Mouse (Mus musculus) hindbrain, embryonic 14.5 days (tissue): ENCODE data around the gene Col15a1. TPM values are rescaled to one million over a fixed set of nuclear protein-coding genes. Genes with fewer than 3 reads are reported as not detected.

Experiments
- ATAC-seq: fragments of 200-750 bp; cut with Nextera tagmentation; 2 replicates; pipeline ENCODE4 v1.8.0; 2017; ENCODE audit warnings: moderate number of reproducible peaks, mild to moderate bottlenecking, moderate TSS enrichment, moderate library complexity; ENCODE audit not compliant: low FRiP score
- DNase-seq: peaks from one replicate; pipeline ENCODE4 v3.0.0-alpha.2; 2015; ENCODE audit warnings: low spot score
- H3K27ac ChIP-seq: fragments of 300-500 bp; sonication (generic); 2 replicates; pipeline ENCODE4 v1.5.1; 2014; ENCODE audit warnings: mild to moderate bottlenecking, moderate library complexity
- H3K27me3 ChIP-seq: fragments of 300-500 bp; sonication (generic); 2 replicates; pipeline ENCODE4 v1.6.1; 2014; ENCODE audit warnings: mild to moderate bottlenecking, low read length, mixed read lengths; ENCODE audit not compliant: control insufficient read depth, insufficient read depth
- H3K36me3 ChIP-seq: fragments of 300-500 bp; sonication (generic); replicated peaks from 2 replicates; pipeline ENCODE4 v1.6.1; 2014; ENCODE audit not compliant: control insufficient read depth, insufficient read depth
- H3K4me1 ChIP-seq: fragments of 300-500 bp; sonication (generic); replicated peaks from 2 replicates; pipeline ENCODE4 v1.6.1; 2014; ENCODE audit warnings: antibody characterized with exemption, low read length, mixed read lengths; ENCODE audit not compliant: control insufficient read depth, insufficient read depth
- H3K4me2 ChIP-seq: fragments of 300-500 bp; sonication (generic); replicated peaks from 2 replicates; pipeline ENCODE4 v1.6.1; 2014; ENCODE audit warnings: mild to moderate bottlenecking, moderate library complexity
- H3K4me3 ChIP-seq: fragments of 300-500 bp; sonication (generic); replicated peaks from 2 replicates; pipeline ENCODE4 v1.5.1; 2014; ENCODE audit warnings: mild to moderate bottlenecking, low read length
- H3K9ac ChIP-seq: fragments of 300-500 bp; sonication (generic); 2 replicates; pipeline ENCODE4 v1.6.1; 2014
- H3K9me3 ChIP-seq: fragments of 300-500 bp; sonication (generic); 2 replicates; pipeline ENCODE4 v1.6.1; 2016; ENCODE audit warnings: low read length; ENCODE audit not compliant: control insufficient read depth
- WGBS: fragments of 180-500 bp; shearing (Covaris S2); extraction: QIAGEN DNeasy Blood & Tissue Kit; methylation state at CpG from one replicate; pipeline ENCODE4 v1.1.7; 2014; 5-methylcytosine and 5-hydroxymethylcytosine counted together
- polyA plus RNA-seq: library from polyadenylated mRNA; unstranded; fragments of >200 nt; fragmentation: Nextera tagmentation; extraction: Ambion mirVana; gene quantifications from 2 replicates; pipeline ENCODE4 v1.2.1, GENCODE M21; 2014

Gene Col15a1
- polyA plus RNA-seq = 4.7 and 5.6 TPM in 2 replicates

DNA sequence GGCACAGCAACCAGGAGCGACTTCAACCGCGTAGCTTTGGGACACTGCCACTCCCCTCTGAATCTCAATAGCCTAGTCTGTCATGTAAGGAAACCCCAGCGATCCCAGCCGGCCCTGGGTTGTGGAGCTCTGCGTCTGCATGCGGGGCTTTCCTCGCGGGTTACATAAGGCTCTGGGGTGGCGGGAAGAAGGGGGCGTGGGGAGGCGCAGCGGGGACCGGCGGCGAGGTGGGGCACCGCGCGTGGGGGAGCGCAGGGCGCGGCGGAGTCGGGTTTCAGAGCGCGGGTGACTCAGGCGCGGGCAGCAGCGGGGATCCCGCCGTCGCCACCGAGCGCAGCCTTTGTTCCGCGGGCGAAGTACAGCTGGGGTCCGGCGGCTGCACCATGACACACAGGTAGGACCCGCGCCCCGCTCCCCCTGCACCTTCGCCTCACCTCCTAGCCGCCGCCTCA is at the start of gene Col15a1:
Gene Col15a1, plus strand, starts transcription at position 193 of the 452 bp plus-strand sequence.
- under 1% methylated on average over 41 of the region's 45 CpGs for WGBS
- no peak for DNase-seq
- no peak within 1 kb of the TSS for H3K27ac ChIP-seq

DNA sequence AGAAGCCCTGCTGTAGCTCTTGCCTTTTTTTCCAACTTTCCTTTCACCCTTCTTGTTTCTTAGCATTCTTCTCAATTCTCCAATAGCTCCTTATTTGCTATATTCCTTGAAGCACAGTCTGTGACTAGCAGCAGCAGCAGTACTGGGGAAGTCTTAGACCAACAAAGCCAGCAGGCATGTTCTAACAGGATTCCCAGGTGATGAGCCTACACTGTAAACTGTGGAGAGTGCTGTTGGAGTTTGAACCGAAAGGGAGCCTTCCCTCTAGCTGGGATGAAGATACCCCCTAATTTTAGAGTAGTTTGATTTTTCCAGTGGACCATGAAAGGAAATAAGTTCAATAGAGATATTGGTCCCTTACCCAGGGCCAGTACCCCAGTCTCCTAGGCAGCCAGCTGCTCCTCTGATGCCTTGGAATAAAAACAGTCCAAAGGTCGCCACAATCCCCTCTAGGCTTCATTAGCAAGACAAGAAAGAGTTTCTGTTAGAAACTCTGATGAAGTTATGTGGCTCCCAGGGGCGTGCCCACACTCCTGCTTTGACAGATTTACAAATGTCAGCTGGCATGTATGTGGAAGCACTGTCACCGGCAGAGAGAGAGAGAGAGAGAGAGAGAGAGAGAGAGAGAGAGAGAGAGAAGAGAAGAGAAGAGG is 46.7 kb upstream of the Col15a1 start:
- H3K4me2 ChIP-seq = no peak overlapping the region
- H3K9ac ChIP-seq = no peak overlapping the region
- H3K4me3 ChIP-seq = no peak overlapping the region
- WGBS = 11% methylated on average over 4 of the region's 4 CpGs
- H3K4me1 ChIP-seq = no peaks in the 10 kb centered on the region; the same call in 1 of the 2 replicates
- peaks cover 14% of the 10 kb centered on the region for H3K9me3 ChIP-seq
- 0 out of 2 replicates have a peak, but pooled peaks have one; percentile 14 for ATAC-seq
- no peaks in the 10 kb centered on the region for H3K36me3 ChIP-seq
- H3K27me3 ChIP-seq = no peaks in the 10 kb centered on the region
- no peak for DNase-seq
- no peak overlapping the region for H3K27ac ChIP-seq

More for the DNA sequence above, at the start of gene Col15a1:
- no peaks in the 10 kb centered on the region for H3K36me3 ChIP-seq
- H3K4me1 ChIP-seq = no peaks in the 10 kb centered on the region; the same call in 1 of the 2 replicates
- peaks cover 50% of the 10 kb centered on the region for H3K27me3 ChIP-seq
- ATAC-seq = peak; percentile 72
- no peaks in the 10 kb centered on the region for H3K9me3 ChIP-seq
- peak within 1 kb of the TSS; percentile 60 for H3K9ac ChIP-seq
- peak within 1 kb of the TSS; percentile 80 for H3K4me2 ChIP-seq
- H3K4me3 ChIP-seq = peak within 1 kb of the TSS; percentile 49

DNA sequence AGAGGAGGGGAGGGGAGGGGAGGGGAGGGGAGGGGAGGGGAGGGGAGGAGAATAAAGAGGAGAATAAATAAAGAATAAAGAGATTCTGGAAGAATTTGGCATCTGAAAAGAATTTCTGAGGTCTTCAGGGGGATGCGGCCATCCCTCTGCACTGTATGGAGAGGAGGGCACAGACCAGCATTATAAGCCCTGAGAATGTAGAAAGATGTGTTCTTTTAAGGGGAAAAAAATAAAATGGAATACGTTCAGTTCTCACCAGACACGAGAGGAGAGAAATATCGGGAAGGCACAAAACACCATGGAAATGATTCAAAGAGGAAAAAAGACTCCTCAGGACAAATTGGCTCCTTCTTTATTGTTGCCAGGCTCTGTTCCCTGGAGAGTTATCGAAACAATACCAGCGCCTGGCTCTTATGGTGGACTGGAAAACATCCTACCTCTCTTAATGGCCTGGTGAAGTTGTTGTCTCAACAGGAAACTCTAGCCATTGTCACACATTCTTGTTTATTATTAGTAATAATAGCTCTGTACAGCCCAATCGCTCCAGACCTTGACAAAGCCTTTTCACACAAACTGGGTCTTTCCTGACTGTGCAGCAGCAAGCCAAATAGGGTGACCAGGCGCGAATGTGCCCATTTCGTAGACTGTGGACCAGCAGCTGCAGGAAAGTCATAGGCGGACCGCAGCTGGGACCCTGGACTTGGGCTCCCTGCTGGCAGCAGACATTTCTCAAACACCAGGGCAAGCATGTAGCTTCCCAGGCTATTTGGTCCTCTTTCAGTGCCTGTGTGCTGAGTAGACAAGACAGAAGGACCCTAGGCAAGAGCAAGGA is 46.0 kb upstream of the Col15a1 start:
- Histone ChIP-seq H3K4me1 (no peaks in the 10 kb centered on the region; the same call in 1 of the 2 replicates), H3K27me3 (no peaks in the 10 kb centered on the region), H3K4me2 (no peak overlapping the region), H3K36me3 (no peaks in the 10 kb centered on the region), H3K4me3 (no peak overlapping the region), H3K9ac (no peak overlapping the region), H3K27ac (no peak overlapping the region), H3K9me3 (peaks cover 10% of the 10 kb centered on the region)
- 48% methylated on average over 12 of the region's 12 CpGs for WGBS
- DNase-seq (no peak), ATAC-seq (no peak)

DNA sequence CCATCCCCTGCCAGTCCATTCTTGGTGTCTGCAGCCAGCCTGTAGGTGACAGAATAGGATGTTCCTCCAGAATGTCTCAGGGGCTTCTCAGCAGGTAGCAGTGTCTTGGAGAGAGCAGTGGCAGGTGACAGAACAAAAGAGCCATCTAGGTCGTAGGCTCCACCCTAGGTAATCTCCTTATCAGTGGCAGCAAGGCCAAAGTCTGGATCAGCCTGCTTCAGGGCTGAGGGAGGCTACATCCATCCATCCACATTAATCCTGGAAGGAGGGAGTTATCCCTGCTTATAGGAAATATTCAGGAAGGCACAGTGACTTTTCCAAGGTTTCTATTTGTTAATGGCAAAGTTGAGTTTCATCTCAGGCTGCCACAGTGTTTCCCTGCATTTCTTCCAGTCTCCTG is 35.6 kb upstream of the Col15a1 start:
- H3K4me1 ChIP-seq = no peaks in the 10 kb centered on the region
- H3K9me3 ChIP-seq = no peaks in the 10 kb centered on the region
- WGBS = 62% methylated on average over 1 of the region's 1 CpGs
- H3K27me3 ChIP-seq = no peaks in the 10 kb centered on the region
- DNase-seq (no peak), ATAC-seq (no peak)
- H3K27ac ChIP-seq = no peak overlapping the region
- H3K4me2 ChIP-seq = no peak overlapping the region
- H3K9ac ChIP-seq = no peak overlapping the region
- no peaks in the 10 kb centered on the region for H3K36me3 ChIP-seq
- H3K4me3 ChIP-seq = no peak overlapping the region

DNA sequence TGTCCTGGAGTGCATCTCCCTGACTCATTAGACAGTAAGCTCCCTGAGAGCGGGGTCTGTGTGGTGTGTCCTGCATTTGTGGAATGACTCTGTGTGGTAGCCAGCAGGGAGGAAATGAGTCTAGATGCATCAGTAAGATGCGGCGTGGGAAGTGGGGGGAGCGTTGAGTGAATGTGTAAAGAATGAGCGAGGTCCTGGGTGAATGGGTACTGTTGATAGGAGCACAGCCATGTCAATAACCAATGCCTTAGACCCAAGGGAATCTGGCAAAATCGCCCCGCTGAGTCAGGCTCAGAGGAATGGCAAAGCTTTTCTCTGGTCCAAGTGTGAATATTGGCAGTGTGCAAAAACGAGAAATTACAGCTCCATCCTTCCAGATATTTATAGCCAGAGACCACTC is 30.9 kb upstream of the Col15a1 start:
- Histone ChIP-seq H3K4me2 (no peak overlapping the region), H3K27ac (no peak overlapping the region), H3K36me3 (no peaks in the 10 kb centered on the region), H3K9me3 (no peaks in the 10 kb centered on the region), H3K4me3 (no peak overlapping the region), H3K9ac (no peak overlapping the region), H3K4me1 (no peaks in the 10 kb centered on the region), H3K27me3 (no peaks in the 10 kb centered on the region)
- 85% methylated on average over 8 of the region's 8 CpGs for whole genome bisulfite sequencing
- no peak for DNase-seq
- no peak for ATAC-seq

DNA sequence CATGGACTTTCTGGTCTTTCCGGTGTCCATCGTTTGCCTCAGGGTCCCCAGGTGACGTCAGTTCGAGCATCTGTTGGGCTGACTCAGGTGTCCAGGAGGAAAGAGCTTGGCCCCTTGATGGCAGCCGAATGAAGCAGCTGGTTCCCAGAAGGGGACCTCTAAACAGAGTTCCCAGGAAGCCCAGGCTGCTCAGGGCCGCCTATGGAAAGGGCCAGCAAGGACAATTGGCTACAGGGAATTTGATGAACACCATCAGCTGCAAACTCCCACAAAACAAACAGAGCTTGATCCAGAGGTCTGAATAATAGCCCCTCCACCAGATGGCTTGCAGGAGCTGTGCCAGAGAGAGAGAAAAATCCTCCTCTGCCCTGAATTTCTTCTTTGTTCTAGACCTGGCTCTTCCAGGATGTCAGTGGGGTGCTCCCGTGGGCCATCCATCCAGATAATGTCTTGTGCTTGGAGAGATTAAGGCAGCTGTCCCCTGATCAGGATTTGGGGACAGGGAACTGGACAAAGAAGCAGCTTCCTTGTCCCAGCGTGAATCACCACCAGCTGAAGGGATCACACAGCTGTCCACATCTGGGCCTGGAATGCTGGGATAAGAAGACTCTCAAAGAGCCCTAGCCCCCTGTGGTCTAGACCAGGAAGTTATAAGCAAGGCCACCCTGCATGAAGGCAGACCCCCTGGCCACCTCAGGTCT is 29.6 kb upstream of the Col15a1 start:
- ATAC-seq = no peak; the same call in 1 of the 2 replicates

DNA sequence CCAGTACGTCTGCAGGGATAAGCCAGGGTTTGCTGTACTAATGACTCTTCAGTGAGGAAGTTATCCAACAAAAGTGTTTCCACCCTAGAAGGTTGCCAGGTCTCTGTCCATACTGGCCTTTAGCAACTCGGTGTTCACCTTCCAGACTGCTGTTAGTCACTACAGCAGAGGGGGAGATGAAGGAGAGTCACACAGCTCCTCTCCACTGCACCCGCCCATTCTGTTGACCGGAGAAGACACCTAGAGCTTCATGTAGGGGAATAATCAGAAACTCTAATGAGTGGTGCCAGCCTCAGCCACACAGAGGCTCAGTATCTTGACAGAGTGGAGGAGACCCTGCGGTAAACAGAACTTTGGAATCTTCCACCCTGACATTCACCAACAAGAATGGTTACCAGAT is 28.4 kb upstream of the Col15a1 start:
- Histone ChIP-seq H3K27ac (no peak overlapping the region), H3K27me3 (no peaks in the 10 kb centered on the region), H3K9ac (no peak overlapping the region), H3K9me3 (no peaks in the 10 kb centered on the region), H3K36me3 (no peaks in the 10 kb centered on the region), H3K4me1 (no peaks in the 10 kb centered on the region), H3K4me2 (no peak overlapping the region), H3K4me3 (no peak overlapping the region)
- ATAC-seq = no peak
- 91% methylated on average over 5 of the region's 5 CpGs for WGBS
- no peak for DNase-seq

More for the DNA sequence above, 29.6 kb upstream of the Col15a1 start:
- peak; percentile 31 for DNase-seq
- H3K9me3 ChIP-seq = no peaks in the 10 kb centered on the region
- WGBS = 57% methylated on average over 8 of the region's 8 CpGs
- H3K27ac ChIP-seq = peak overlapping the region; percentile 7; the same call in 1 of the 2 replicates
- H3K4me2 ChIP-seq = no peak overlapping the region
- H3K4me3 ChIP-seq = no peak overlapping the region
- H3K4me1 ChIP-seq = no peaks in the 10 kb centered on the region
- no peak overlapping the region for H3K9ac ChIP-seq
- H3K27me3 ChIP-seq = no peaks in the 10 kb centered on the region
- H3K36me3 ChIP-seq = no peaks in the 10 kb centered on the region

DNA sequence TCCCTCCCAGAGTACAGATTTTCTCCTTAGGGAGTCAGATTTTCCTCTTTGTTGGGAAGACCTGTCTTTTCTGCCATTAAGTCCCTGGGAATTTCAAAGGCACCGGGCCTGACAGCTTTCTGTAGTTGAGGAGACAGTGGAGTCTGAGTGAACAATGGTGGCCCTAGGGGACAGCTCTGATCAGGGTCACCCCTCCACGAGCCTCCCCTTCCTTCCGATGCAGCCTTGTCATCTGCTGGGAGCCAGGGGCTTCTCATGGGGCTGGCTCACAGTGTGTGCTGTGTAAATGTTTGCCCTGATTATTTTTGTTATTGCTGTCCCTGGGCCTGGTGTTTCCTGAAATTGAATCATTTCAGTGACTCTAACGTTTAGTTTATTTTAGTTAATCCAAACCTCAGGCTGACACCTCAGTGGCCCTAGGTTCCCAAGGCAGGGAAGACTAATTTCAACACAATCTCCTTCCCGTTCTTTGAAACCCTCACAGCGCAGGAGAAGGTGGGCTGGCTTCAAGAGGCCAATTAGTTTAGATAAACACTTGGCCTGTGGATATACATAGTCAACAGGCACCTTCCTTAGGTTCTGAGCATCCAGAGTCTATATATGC is 23.8 kb upstream of the Col15a1 start:
- DNase-seq (no peak), ATAC-seq (no peak)
- Histone ChIP-seq H3K4me1 (no peaks in the 10 kb centered on the region), H3K27me3 (no peaks in the 10 kb centered on the region), H3K9ac (no peak overlapping the region), H3K4me2 (no peak overlapping the region), H3K9me3 (no peaks in the 10 kb centered on the region), H3K36me3 (no peaks in the 10 kb centered on the region), H3K4me3 (no peak overlapping the region), H3K27ac (no peak overlapping the region)
- WGBS = 46% methylated on average over 6 of the region's 6 CpGs
